Mouse (Mus musculus) urinary bladder, adult 18-20 months (tissue): ENCODE data around the gene Nelfb.

ENCODE experiments used
- DNase-seq, 2 experiments: peaks; one replicate each; pipeline ENCODE4 v3.0.0; 2022; ENCODE audit warnings: low spot score in 2 of 2, mixed read lengths in 2 of 2

Gene Nelfb

GRCm38 (mm10) chr2:25230581-25230980 is 19.3 kb upstream of the Nelfb start:
- no peak for DNase-seq

- no peak for DNase-seq
Observed at GRCm38 (mm10) chr2:25229582-25229981, 18.3 kb upstream of the Nelfb start.

GRCm38 (mm10) chr2:25228995-25229530 is 17.8 kb upstream of the Nelfb start:
- DNase-seq = no peak

GRCm38 (mm10) chr2:25228431-25228889 is 17.2 kb upstream of the Nelfb start:
- DNase-seq = peak; percentile 73 to 86

- DNase-seq = no peak
Observed at GRCm38 (mm10) chr2:25227406-25227805, 16.1 kb upstream of the Nelfb start.

GRCm38 (mm10) chr2:25226864-25227263 is 15.6 kb upstream of the Nelfb start:
- DNase-seq = no peak

GRCm38 (mm10) chr2:25225811-25226379 is 14.6 kb upstream of the Nelfb start:
- DNase-seq = no peak

GRCm38 (mm10) chr2:25224766-25225752 is 13.8 kb upstream of the Nelfb start:
- peak in 1 of 2 experiments; percentile 98 for DNase-seq

GRCm38 (mm10) chr2:25224492-25224765 is 13.1 kb upstream of the Nelfb start, which contains the start of gene Tubb4b:
Gene Tubb4b (minus strand): TSS chr2:25224702.
- peak in 1 of 2 experiments; percentile 90 for DNase-seq

GRCm38 (mm10) chr2:25223681-25224491 is 12.6 kb upstream of the Nelfb start:
- DNase-seq = peak; percentile 75 to 88

- DNase-seq = no peak
Observed at GRCm38 (mm10) chr2:25221331-25221772, 10.1 kb upstream of the Nelfb start.

GRCm38 (mm10) chr2:25218445-25218844 is 7.2 kb upstream of the Nelfb start, which contains the start of gene Fam166a:
Gene Fam166a (plus strand): TSS chr2:25218745.
- no peak for DNase-seq

GRCm38 (mm10) chr2:25217666-25218065 is 6.4 kb upstream of the Nelfb start:
- DNase-seq = no peak

GRCm38 (mm10) chr2:25214444-25214843 is 3.2 kb upstream of the Nelfb start, which contains the start of gene Stpg3:
Gene Stpg3 (minus strand): TSS chr2:25214637.
- no peak for DNase-seq

GRCm38 (mm10) chr2:25213266-25213865 is 2.1 kb upstream of the Nelfb start:
- no peak for DNase-seq

GRCm38 (mm10) chr2:25210686-25211085 is 603 bp downstream of the Nelfb start:
- DNase-seq = no peak

- DNase-seq = no peak
Observed at GRCm38 (mm10) chr2:25207593-25207992, 3.7 kb downstream of the Nelfb start.

GRCm38 (mm10) chr2:25203631-25204214 is 7.6 kb downstream of the Nelfb start:
- DNase-seq = no peak

- no peak for DNase-seq
Observed at GRCm38 (mm10) chr2:25200631-25201030, 10.7 kb downstream of the Nelfb start.

GRCm38 (mm10) chr2:25197946-25198345 is 13.3 kb downstream of the Nelfb start:
- no peak for DNase-seq

- no peak for DNase-seq
Observed at GRCm38 (mm10) chr2:25197191-25197590, 14.1 kb downstream of the Nelfb start.
